Mouse (Mus musculus) hindbrain, embryonic 13.5 days (tissue): Measurements from ENCODE around the gene Tnfrsf4. TPM values are rescaled to one million over a fixed set of nuclear protein-coding genes. Genes with fewer than 3 reads are reported as not detected.

Experiments used
- ATAC-seq: fragments of 200-750 bp; cut with Nextera tagmentation; 2 replicates; pipeline ENCODE4 v1.8.0; 2017; ENCODE audit warnings: moderate TSS enrichment; ENCODE audit not compliant: low FRiP score
- H3K27ac ChIP-seq: fragments of 300-500 bp; sonication (generic); 2 replicates; pipeline ENCODE4 v1.5.1; 2015; ENCODE audit warnings: inconsistent platforms, mild to moderate bottlenecking, moderate library complexity
- H3K27me3 ChIP-seq: fragments of 300-500 bp; sonication (generic); 2 replicates; pipeline ENCODE4 v1.6.1; 2015; ENCODE audit warnings: mild to moderate bottlenecking, inconsistent platforms
- H3K36me3 ChIP-seq: fragments of 300-500 bp; sonication (generic); 2 replicates; pipeline ENCODE4 v1.6.1; 2015; ENCODE audit warnings: mild to moderate bottlenecking, inconsistent platforms
- H3K4me1 ChIP-seq: fragments of 300-500 bp; sonication (generic); replicated peaks from 2 replicates; pipeline ENCODE4 v1.6.1; 2015; ENCODE audit warnings: inconsistent platforms
- H3K4me2 ChIP-seq: fragments of 300-500 bp; sonication (generic); 2 replicates; pipeline ENCODE4 v1.6.1; 2015; ENCODE audit warnings: inconsistent platforms, mild to moderate bottlenecking, moderate library complexity
- H3K4me3 ChIP-seq: fragments of 300-500 bp; sonication (generic); 2 replicates; pipeline ENCODE4 v1.5.1; 2015; ENCODE audit warnings: mild to moderate bottlenecking, inconsistent platforms
- H3K9ac ChIP-seq: fragments of 300-500 bp; sonication (generic); 2 replicates; pipeline ENCODE4 v1.6.1; 2015; ENCODE audit warnings: mild to moderate bottlenecking, inconsistent platforms
- H3K9me3 ChIP-seq: fragments of 300-500 bp; sonication (generic); 2 replicates; pipeline ENCODE4 v1.6.1; 2016; ENCODE audit warnings: inconsistent platforms
- WGBS: fragments of 180-500 bp; shearing (Covaris S2); methylation state at CpG from one replicate; pipeline ENCODE4 v1.1.7; 2015; 5-methylcytosine and 5-hydroxymethylcytosine counted together
- polyA plus RNA-seq: library from polyadenylated mRNA; unstranded; fragments of >200 nt; fragmentation: Nextera tagmentation; extraction: Ambion mirVana; gene quantifications from 2 replicates; pipeline ENCODE4 v1.2.1, GENCODE M21; 2015

Gene Tnfrsf4
- 0.55 and 1.0 TPM in 2 replicates for polyA plus RNA-seq

DNA sequence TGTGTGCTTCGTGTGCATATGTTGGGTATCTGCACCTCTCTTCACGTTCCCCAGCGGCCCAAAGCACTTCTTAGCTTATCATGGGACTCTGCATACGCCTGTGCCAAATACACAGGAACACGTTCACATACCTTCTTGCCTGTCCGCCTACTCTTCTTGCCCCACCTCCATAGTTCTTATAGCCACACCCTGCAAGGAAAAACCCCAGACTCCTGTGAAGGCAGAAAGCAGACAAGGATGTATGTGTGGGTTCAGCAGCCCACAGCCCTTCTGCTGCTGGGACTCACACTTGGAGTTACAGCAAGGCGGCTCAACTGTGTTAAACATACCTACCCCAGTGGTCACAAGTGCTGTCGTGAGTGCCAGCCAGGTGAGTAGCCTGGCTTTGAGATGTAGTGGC is at the start of gene Tnfrsf4:
Tnfrsf4 (plus strand) TSS at position 207 of the 400 bp plus-strand sequence.
- Histone ChIP-seq H3K4me3 (no peak within 1 kb of the TSS), H3K4me2 (no peak within 1 kb of the TSS), H3K36me3 (peaks cover 76% of the 10 kb centered on the region), H3K4me1 (no peaks in the 10 kb centered on the region), H3K9ac (no peak within 1 kb of the TSS), H3K9me3 (no peaks in the 10 kb centered on the region), H3K27ac (no peak within 1 kb of the TSS), H3K27me3 (no peaks in the 10 kb centered on the region)
- ATAC-seq: no peak
- WGBS: 87% methylated on average over 8 of the region's 8 CpGs

DNA sequence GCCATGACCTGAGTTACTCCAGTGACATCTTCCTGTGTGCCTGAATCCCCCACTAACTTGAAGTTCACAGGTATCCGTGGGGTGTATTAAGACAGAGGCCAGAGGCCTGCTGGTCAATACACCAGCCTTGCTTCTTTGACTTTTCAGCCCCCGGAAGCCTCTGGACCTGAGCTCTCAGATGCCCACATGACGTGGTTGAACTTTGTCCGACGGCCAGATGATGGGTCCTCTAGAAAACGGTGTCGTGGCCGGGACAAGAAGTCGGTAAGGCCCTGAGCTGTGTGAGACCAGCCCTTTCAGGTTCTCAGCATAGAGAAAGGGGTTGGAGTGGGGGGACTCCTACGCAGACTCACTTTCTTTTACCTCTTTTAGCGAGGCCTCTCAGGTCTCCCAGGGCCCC is 49.2 kb upstream of the Tnfrsf4 start:
- no peak overlapping the region for H3K4me3 ChIP-seq

DNA sequence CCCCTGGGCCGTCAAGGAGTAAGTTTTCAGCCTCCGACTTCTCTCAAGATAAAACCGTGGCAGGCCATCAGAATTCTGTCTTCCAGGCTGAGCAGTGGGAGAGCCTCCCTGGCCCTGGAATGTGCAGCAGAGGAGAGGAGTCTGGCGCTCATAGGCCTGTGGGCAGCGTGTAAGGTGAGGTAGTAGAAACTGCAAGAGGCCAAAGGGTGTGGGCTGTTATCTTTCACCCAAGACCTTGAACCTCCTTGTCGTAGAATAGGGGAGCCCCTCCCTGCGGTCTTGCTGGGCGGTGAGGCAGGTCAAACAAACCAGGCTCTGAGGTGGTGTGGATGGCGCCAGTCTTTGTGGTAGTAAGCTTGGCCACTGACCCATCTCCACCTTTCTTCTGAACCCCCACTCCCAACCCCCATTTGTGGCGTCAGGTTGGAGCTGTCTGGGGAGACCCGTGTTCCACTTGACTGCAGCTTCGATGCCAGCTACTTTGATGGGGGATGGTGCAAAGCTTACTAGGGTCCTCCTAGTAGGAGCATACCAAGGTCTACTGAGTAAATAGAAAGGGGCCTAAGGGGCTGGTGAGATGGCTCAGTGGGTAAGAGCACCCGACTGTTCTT is 44.5 kb upstream of the Tnfrsf4 start:
- Histone ChIP-seq H3K4me3 (no peak overlapping the region), H3K9me3 (no peaks in the 10 kb centered on the region), H3K27me3 (no peaks in the 10 kb centered on the region), H3K27ac (no peak overlapping the region), H3K4me2 (no peak overlapping the region), H3K4me1 (no peaks in the 10 kb centered on the region), H3K36me3 (peaks cover 37% of the 10 kb centered on the region), H3K9ac (no peak overlapping the region)
- no peak for ATAC-seq
- WGBS: 84% methylated on average over 13 of the region's 13 CpGs

More for the DNA sequence above, 49.2 kb upstream of the Tnfrsf4 start:
- Histone ChIP-seq H3K36me3 (peaks cover 44% of the 10 kb centered on the region), H3K4me1 (peaks cover 19% of the 10 kb centered on the region), H3K27me3 (no peaks in the 10 kb centered on the region), H3K9ac (no peak overlapping the region), H3K27ac (no peak overlapping the region), H3K9me3 (no peaks in the 10 kb centered on the region), H3K4me2 (no peak overlapping the region)
- WGBS: 94% methylated on average over 11 of the region's 11 CpGs
- no peak for ATAC-seq

DNA sequence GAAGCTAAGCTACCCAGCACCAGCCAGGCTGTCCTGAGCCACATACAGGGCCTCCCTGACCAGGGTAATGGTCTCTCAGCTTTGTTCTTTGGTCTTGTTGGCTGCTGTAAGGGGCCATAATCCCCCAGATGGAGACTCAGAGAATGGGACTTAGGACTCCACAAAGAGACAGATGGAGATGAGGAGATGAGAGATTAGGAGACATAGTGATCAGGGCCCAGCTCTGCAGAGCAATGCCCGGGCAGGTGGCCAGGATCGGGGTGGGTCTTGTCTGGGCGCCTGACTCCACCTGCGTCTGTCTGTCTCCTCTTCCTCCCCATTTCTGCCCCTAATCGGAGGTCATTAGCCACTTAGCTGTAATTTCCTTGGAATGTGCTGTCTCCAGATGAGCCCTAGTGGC is 43.4 kb upstream of the Tnfrsf4 start:
- Histone ChIP-seq H3K4me2 (no peak overlapping the region), H3K9me3 (no peaks in the 10 kb centered on the region), H3K4me1 (no peaks in the 10 kb centered on the region), H3K9ac (peak overlapping the region; percentile 29; the same call in 1 of the 2 replicates), H3K27me3 (no peaks in the 10 kb centered on the region), H3K4me3 (no peak overlapping the region), H3K27ac (no peak overlapping the region), H3K36me3 (peaks cover 26% of the 10 kb centered on the region)
- 94% methylated on average over 5 of the region's 5 CpGs for WGBS
- ATAC-seq: no peak

DNA sequence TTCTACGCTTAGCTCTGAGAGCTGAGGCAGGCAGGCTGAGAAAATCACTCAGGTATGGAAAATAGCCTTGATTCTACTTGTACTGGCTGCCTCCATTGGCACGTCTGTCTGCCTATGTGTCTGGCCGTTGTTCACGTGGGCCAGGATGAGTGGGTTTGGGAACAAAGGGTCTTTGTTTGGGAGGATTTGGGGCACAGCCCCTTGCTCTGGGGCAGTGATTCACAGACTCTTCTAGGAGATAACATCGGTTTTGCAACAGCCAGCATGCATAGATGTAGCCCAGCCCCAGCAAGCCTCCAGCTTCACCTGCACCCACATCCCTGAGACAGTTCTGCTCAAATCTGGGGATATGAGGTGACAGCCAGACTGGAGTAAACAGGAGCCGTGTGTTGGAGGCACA is 41.0 kb upstream of the Tnfrsf4 start:
- Histone ChIP-seq H3K27ac (no peak overlapping the region), H3K4me3 (no peak overlapping the region), H3K9ac (no peak overlapping the region), H3K4me2 (no peak overlapping the region), H3K36me3 (peaks cover 7% of the 10 kb centered on the region; the same call in 1 of the 2 replicates), H3K9me3 (0 out of 2 replicates have a peak, but pooled peaks cover 3% of the 10 kb centered on the region), H3K4me1 (no peaks in the 10 kb centered on the region), H3K27me3 (no peaks in the 10 kb centered on the region)
- WGBS: 49% methylated on average over 6 of the region's 6 CpGs
- no peak for ATAC-seq

DNA sequence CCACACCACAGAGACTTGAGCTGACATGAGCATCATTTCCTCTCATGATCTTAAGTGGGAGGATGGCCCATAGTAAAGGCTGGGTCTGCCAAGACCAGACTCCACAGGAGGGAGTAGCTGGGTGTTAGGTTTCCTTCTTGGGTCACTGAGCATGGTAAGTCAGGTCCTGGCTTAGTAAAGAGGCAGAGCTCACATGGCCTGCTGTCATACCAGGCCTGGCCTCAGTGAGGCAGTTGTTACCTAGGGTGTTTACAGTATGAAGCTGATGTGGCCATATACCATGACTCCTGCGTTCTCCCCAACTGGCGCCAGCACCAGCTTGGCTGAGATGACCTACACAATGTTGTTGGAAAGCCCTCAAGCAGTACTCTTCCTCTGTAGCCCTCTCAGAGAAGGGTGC is 40.4 kb upstream of the Tnfrsf4 start:
- Histone ChIP-seq H3K4me1 (no peaks in the 10 kb centered on the region), H3K4me2 (no peak overlapping the region), H3K9me3 (0 out of 2 replicates have a peak, but pooled peaks cover 3% of the 10 kb centered on the region), H3K36me3 (peaks cover 5% of the 10 kb centered on the region; the same call in 1 of the 2 replicates), H3K4me3 (no peak overlapping the region), H3K27me3 (no peaks in the 10 kb centered on the region), H3K9ac (no peak overlapping the region), H3K27ac (no peak overlapping the region)
- 90% methylated on average over 2 of the region's 2 CpGs for WGBS
- no peak for ATAC-seq

DNA sequence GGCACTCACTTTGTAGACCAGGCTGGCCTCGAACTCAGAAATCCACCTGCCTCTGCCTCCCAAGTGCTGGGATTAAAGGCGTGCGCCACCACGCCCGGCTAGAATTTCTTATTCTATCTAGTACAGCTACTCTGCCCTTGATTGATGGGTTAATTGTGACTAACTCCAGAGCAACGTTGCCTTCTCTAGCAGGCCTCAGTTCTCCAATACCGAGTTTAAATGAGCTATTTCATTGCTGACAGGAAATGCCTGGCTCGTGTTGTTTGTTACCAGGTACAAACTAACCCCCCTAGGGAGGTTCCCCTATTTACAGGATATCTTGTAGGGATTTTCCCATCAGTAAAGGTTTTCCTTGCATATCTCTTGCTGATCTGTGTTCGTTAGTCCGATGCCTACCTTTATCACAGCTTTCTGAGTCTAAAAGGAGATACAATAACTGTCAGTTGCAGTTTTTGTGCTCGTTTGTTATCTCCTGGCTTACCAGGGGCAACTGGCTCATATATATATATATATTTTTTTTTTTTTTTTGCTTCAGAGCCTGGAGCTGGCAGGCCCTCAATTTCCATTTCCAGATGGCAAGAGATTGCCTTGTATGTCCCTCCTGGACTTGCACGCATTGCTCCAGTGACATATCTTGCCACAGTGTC is 32.1 kb upstream of the Tnfrsf4 start:
- H3K27me3 ChIP-seq: no peaks in the 10 kb centered on the region; the same call in 1 of the 2 replicates
- H3K9ac ChIP-seq: no peak overlapping the region
- ATAC-seq: no peak
- peaks cover 4% of the 10 kb centered on the region; the same call in 1 of the 2 replicates for H3K4me1 ChIP-seq
- no peak overlapping the region for H3K27ac ChIP-seq
- H3K36me3 ChIP-seq: no peaks in the 10 kb centered on the region
- 82% methylated on average over 12 of the region's 12 CpGs for WGBS
- 0 out of 2 replicates have a peak, but pooled peaks cover 3% of the 10 kb centered on the region for H3K9me3 ChIP-seq
- H3K4me2 ChIP-seq: no peak overlapping the region
- no peak overlapping the region for H3K4me3 ChIP-seq

DNA sequence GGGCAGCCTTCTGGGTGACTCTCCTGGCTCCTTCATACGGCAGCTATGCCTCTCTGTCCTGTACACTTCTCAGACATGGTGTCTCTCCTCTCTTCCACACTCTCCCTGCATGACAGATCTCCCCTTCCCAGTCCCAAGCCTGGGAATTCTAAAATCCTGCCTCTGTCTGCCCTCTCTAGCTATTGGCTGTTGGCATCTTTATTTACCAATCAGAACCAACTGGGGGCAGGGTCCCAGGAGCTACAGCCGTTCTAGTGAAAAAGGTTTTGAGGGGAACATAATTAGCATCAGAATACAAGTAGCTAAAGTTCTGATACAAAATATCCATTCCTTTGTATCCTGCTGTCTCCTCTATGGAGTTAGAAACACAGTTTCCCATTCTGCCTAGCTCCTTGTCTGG is 29.9 kb upstream of the Tnfrsf4 start:
- Histone ChIP-seq H3K36me3 (no peaks in the 10 kb centered on the region), H3K27me3 (no peaks in the 10 kb centered on the region; the same call in 1 of the 2 replicates), H3K9me3 (no peaks in the 10 kb centered on the region), H3K9ac (no peak overlapping the region), H3K27ac (no peak overlapping the region), H3K4me2 (no peak overlapping the region), H3K4me1 (peaks cover 4% of the 10 kb centered on the region; the same call in 1 of the 2 replicates), H3K4me3 (no peak overlapping the region)
- WGBS: 18% methylated on average over 2 of the region's 2 CpGs
- no peak for ATAC-seq

DNA sequence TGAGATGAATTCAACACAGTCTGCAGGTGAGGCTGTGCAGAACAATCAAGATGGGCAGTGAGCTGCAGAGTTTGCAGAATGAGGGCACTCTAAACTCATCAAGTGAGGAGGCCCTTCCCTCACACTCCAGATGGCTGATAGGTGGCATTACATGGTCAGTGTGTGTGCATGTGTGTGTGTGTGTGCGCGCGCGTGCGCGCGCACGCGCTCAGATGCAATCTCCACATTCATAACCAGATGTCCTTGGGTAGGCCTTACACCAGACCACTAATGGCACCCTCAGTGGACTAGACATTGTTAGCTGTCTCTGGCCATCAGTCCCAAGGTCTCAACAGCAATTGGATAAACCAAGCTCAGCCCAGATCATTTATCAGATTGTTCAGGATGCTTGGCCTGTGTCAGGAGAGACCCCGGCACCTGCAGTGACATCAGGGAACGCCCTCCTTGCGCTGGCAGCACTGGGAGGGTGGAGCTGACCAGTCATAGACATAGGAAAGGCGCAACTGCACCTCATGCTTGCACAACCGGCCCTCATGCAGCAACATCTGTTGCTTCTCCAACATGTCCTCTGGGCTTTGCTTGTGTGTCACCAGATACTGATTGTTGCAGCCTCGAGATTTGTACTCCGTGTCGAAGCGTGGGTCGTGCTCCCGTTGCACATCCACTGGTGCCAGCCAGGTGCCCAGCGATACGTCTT is 22.3 kb upstream of the Tnfrsf4 start:
- H3K4me2 ChIP-seq: peak overlapping the region; percentile 99
- H3K36me3 ChIP-seq: peaks cover 6% of the 10 kb centered on the region
- H3K9me3 ChIP-seq: no peaks in the 10 kb centered on the region
- 89% methylated on average over 22 of the region's 22 CpGs for WGBS
- peak overlapping the region; percentile 84 for H3K4me3 ChIP-seq
- H3K4me1 ChIP-seq: peaks cover 40% of the 10 kb centered on the region
- H3K27me3 ChIP-seq: no peaks in the 10 kb centered on the region
- peak overlapping the region; percentile 92 for H3K27ac ChIP-seq
- peak; percentile 7; the same call in 1 of the 2 replicates for ATAC-seq
- peak overlapping the region; percentile 78 for H3K9ac ChIP-seq

DNA sequence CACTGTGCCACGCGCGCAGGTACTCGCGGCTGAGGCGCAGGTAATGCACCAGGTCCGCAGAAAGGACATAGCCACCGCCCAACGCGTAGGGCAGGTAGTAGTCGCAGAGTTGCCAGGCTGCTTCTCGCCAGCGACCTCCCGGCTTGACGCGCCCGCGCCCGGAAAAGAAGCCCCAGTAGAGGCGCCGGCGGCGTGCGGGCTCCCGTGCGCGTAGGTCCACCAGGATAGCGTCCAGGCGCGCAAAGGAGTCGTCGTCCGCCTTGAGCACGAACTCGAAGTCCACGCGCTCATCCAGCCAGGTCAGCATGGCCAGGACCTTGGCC is 21.8 kb upstream of the Tnfrsf4 start:
- no peaks in the 10 kb centered on the region for H3K9me3 ChIP-seq
- peak; percentile 37; the same call in 1 of the 2 replicates for ATAC-seq
- peak overlapping the region; percentile 99 for H3K4me2 ChIP-seq
- peaks cover 40% of the 10 kb centered on the region for H3K4me1 ChIP-seq
- 28% methylated on average over 37 of the region's 37 CpGs for WGBS
- H3K27me3 ChIP-seq: no peaks in the 10 kb centered on the region
- peak overlapping the region; percentile 84 for H3K4me3 ChIP-seq
- H3K27ac ChIP-seq: peak overlapping the region; percentile 92
- H3K36me3 ChIP-seq: peaks cover 11% of the 10 kb centered on the region
- H3K9ac ChIP-seq: peak overlapping the region; percentile 78

DNA sequence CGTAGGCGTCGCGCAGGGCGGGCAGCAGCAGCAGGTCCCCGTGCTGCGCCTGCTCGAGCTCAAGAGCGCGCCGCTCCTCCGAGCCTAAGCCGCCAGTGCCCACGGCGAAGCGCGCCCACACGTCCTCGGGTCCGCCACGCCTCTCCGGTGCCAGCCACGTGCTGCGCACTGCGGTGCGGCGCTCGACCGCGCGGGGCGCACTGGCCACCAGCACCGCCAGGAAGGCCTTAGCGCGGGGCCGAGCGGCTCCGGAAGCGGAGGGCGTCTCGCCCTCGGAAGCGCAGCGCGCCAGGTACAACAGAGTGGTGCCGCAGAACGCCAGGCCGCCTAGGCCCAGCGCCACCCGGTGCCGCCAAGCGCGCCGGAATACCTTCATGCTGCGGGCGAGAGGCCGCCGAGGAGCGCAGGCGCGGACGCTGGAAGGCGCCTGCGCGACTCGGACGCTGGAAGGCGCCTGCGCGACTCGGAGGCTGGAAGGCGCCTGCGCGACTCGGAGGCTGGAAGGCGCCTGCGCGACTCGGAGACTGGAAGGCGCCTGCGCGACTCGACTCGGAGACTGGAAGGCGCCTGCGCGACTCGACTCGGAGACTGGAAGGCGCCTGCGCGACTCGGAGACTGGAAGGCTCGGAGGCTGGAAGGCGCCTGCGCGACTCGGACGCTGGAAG is 21.3 kb upstream of the Tnfrsf4 start, which contains the start of the genes B3galt6 and Sdf4:
B3galt6 (minus strand) TSS at position 409 of the 665 bp plus-strand sequence.
Sdf4 (plus strand) TSS at position 632 of the 665 bp plus-strand sequence.
- WGBS: under 1% methylated on average over 96 of the region's 99 CpGs
- ATAC-seq: peak; percentile 87

More for the DNA sequence above, 21.3 kb upstream of the Tnfrsf4 start, which contains the start of the genes B3galt6 and Sdf4:
- Histone ChIP-seq H3K9me3 (no peaks in the 10 kb centered on the region), H3K36me3 (peaks cover 16% of the 10 kb centered on the region), H3K4me1 (peaks cover 40% of the 10 kb centered on the region), H3K4me3 (peak within 1 kb of the TSS; percentile 84), H3K27ac (peak within 1 kb of the TSS; percentile 95), H3K4me2 (peak within 1 kb of the TSS; percentile 99), H3K9ac (peak within 1 kb of the TSS; percentile 89), H3K27me3 (no peaks in the 10 kb centered on the region)
